Mouse (Mus musculus): Measurements from ENCODE around the gene Cdc7.

The Cdc7 gene

GRCm38 (mm10) chr5:107025809-107026208 lies 61.7 kb downstream of the Cdc7 start:
- no peak for DNase-seq

GRCm38 (mm10) chr5:107027616-107028015 lies 63.5 kb downstream of the Cdc7 start:
- no peak for DNase-seq

DNA sequence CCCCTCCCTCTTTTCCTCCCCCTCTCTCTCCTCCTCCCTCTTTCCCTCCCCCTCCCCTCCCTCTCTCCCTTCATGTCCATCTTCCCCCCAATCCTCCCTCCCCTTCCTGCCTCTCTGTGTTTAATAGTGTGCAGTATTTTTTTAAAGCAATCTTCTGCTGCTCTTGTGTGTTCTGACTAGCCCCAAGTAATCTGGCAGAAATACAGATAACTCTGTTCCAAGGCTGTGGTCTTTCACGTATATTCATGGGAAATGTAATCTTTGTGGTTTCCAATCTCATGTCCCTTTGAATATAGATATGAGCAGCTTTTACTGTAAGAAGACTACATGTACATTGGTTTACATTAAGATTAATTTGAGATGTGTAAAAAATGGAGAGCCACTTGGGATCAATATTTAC lies 64.4 kb downstream of the Cdc7 start:
- no peak for DNase-seq

DNA sequence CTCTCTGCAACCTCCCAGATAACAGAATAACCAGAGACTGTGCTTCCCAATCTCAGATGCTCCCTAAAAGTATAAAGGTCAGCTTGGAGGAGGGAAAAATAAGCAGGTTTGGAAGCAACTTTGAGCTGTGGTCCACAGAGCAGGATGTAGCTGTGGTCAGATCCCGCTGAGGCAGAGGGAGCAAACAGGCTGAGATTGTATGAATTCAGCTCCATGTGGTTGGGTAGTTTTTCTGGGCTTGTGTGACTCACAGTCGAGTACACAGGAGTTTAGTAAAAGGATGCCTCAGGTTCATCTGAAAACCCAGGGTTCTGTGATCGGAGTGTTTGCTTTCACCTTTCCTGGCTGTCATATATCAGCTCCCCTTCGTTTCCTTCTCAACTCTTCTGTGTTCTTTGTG lies 65.7 kb downstream of the Cdc7 start:
- DNase-seq: no peak

GRCm38 (mm10) chr5:107030821-107031220 lies 66.7 kb downstream of the Cdc7 start:
- no peak for DNase-seq
